Mouse (Mus musculus) cortical plate, adult 2 months (tissue): ENCODE results near the gene Pfkfb2.

Experiments used
- CTCF ChIP-seq: fragments of 200-500 bp; IDR thresholded peaks from 2 replicates; pipeline ENCODE4 v1.5.1; 2011; ENCODE audit warnings: mild to moderate bottlenecking, control low read depth, low read length; ENCODE audit not compliant: insufficient read depth; ENCODE audit errors: extremely low read depth
- POLR2A ChIP-seq: fragments of 200-500 bp; IDR thresholded peaks from 2 replicates; pipeline ENCODE4 v1.6.1; 2011; ENCODE audit warnings: mild to moderate bottlenecking, low read length, control low read depth; ENCODE audit not compliant: insufficient read depth; ENCODE audit errors: extremely low read depth

DNA sequence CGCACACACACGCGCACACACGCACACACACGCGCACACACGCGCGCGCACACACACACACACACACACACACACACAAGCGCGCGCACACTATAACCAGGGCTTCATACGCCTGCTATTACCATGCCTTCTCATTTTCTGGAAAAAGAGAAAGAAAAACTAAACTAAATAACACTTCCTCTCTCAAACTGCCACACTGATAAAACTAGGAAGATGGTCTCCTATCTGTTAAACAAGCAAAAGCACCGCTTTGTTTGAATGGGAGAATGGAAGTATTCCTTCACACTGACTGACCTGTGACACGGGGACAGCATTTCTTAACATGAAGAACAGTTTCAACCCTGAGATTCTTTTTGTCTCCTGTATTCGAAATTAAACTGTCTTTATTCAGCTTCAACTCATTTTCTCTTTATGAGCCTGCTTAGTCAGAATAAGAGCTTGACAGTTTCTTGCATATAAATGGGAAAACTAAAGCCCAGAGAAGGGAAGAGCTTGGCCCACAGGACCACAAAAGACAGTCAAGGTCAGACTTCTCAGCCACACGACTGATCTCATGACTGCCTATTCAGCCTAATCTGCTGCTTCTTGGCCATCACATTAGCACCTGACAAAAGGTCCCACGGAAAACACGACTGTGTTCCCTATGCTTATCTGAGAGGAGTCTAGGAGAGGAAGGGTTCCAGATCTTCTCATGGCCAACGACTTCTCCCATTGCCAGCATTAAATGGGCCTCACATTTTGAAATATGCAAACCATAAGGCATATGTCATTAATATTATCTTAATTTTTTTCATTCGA lies 18.6 kb downstream of the Pfkfb2 start:
- TF ChIP-seq POLR2A (no peak), CTCF (no peak)
